ENCODE assay signal across 10 mouse cellular contexts in genomic region chr11:106572958-106573357, GRCm38 (mm10). TPM values are rescaled to one million over a fixed set of nuclear protein-coding genes. Genes with fewer than 3 reads are reported as not detected.
A peak's percentile ranks its signal among the peaks of the same experiment; 100 is the strongest.
DNase-seq lines count a peak whose midpoint lies in the region; ATAC-seq and TF ChIP-seq lines count a peak whose summit lies in the region.
"Had no signal": no experiment of that assay in that cellular context is flagged by ENCODE, and none has a peak within 500 bp of the region (broad histone marks: within the 10 kb centered on the region; RNA-seq: fewer than 3 reads in every experiment).

No protein-coding gene starts in this region.

- peaks cover 3% of the 10 kb centered on the region for H3K36me3 ChIP-seq in heart, postnatal 0 days (replicated peaks; ENCODE audit: control insufficient read depth, insufficient read depth, low read length)

- H3K9me3 ChIP-seq in heart, postnatal 0 days (replicated peaks; ENCODE audit: control insufficient read depth, low read length) = no peaks in the 10 kb centered on the region

- H3K27ac ChIP-seq in layer of hippocampus, adult 2 months = peak overlapping the region; percentile 82; the same call in 1 of the 2 replicates
- peak overlapping the region; percentile 72 for H3K27ac ChIP-seq in heart, postnatal 0 days (ENCODE audit: low read depth)

- TF ChIP-seq EP300 in heart, postnatal 0 days (IDR thresholded peaks at IDR 0.05; ENCODE audit: low read depth) = no peak

- no peak; the same call in 1 of the 2 replicates for ATAC-seq in heart, postnatal 0 days (ENCODE audit: insufficient read depth, low read depth)

- no peak overlapping the region for H3K4me3 ChIP-seq in layer of hippocampus, adult 2 months
- no peak overlapping the region for H3K4me3 ChIP-seq in heart, postnatal 0 days (ENCODE audit: low read depth, low read length)

- H3K4me1 ChIP-seq in heart, postnatal 0 days (ENCODE audit: control insufficient read depth, insufficient read depth) = peaks cover 33% of the 10 kb centered on the region

- DNase-seq in adrenal gland, postnatal 10 days = peak; percentile 42
- no peak for DNase-seq in adrenal gland, postnatal 4 days (ENCODE audit: low spot score in 2 of 2)
- no peak for DNase-seq in layer of hippocampus, adult 2 months (ENCODE audit: low spot score in 2 of 2)
- DNase-seq in layer of hippocampus, postnatal 14 days (ENCODE audit: low spot score in 2 of 2) = no peak
- DNase-seq in heart, postnatal 0 days (ENCODE audit: low spot score) = no peak
- peak; percentile 52 for DNase-seq in lung, postnatal 25 days (ENCODE audit: low spot score)
- no peak for DNase-seq in layer of hippocampus, adult 9-11 months
- no peak for DNase-seq in layer of hippocampus, adult 8-10 months (ENCODE audit: low spot score in 2 of 2)
- DNase-seq: cerebellum, adult 11-12 months; right cerebral cortex, postnatal 4 days had no signal

- WGBS in heart, postnatal 0 days = 31% methylated on average over 9 of the region's 9 CpGs

- H3K9ac ChIP-seq in heart, postnatal 0 days (replicated peaks; ENCODE audit: low read depth, low read length) = no peak overlapping the region

- no peak for TF ChIP-seq CTCF in layer of hippocampus, adult 2 months (conservative IDR thresholded peaks at IDR 0.05)
- TF ChIP-seq CTCF in heart, postnatal 0 days (IDR thresholded peaks at IDR 0.05; ENCODE audit: low read depth) = no peak

- H3K4me2 ChIP-seq in heart, postnatal 0 days (ENCODE audit: low read depth, low read length) = 0 out of 2 replicates have a peak overlapping the region, but pooled peaks have one; percentile 19

- no peaks in the 10 kb centered on the region for H3K27me3 ChIP-seq in heart, postnatal 0 days (ENCODE audit: control insufficient read depth, insufficient read depth, low read length)

RNA-seq across cellular contexts. Expression of gene Tex2, which starts 40.3 kb away (rescaled TPM):
- 10 to 100 TPM; 38.4 to 40.0 TPM for total RNA-seq in adrenal gland, postnatal 10 days (2021)
- total RNA-seq in adrenal gland, postnatal 4 days (2021) = 10 to 100 TPM; 31.5 to 33.0 TPM
- 100 to 1,000 TPM; 144 TPM for total RNA-seq in layer of hippocampus, adult 2 months (2021)
- total RNA-seq in layer of hippocampus, postnatal 14 days (2021) = 100 to 1,000 TPM; 105 to 120 TPM
- total RNA-seq in heart, postnatal 0 days (2014; rRNA removed; ENCODE audit: low replicate concordance) = 23.7 and 37.4 TPM in 2 replicates
- polyA plus RNA-seq in heart, postnatal 0 days (2015; fragmentation: Nextera tagmentation; extraction: Ambion mirVana) = 14.0 and 14.5 TPM in 2 replicates
- total RNA-seq in layer of hippocampus, adult 8-10 months (2022) = 100 to 1,000 TPM; 135 to 153 (median 142) TPM

Comparison
In these comparisons a context has a peak if more than half of its experiments do, and no peak if none do; other contexts are left out.
1. DNase-seq: peak in adrenal gland, postnatal 10 days (single experiment) and lung, postnatal 25 days (single experiment); none in adrenal gland, postnatal 4 days (0 of 2), layer of hippocampus, adult 2 months (0 of 2), layer of hippocampus, postnatal 14 days (0 of 2), heart, postnatal 0 days (single experiment), layer of hippocampus, adult 9-11 months (single experiment) and layer of hippocampus, adult 8-10 months (0 of 2).